Mouse (Mus musculus): Measurements from ENCODE around the gene Akip1. TPM values are rescaled to one million over a fixed set of nuclear protein-coding genes. Genes with fewer than 3 reads are reported as not detected.

Akip1 gene
- total RNA-seq, 1 experiment: 29.1 TPM

DNA sequence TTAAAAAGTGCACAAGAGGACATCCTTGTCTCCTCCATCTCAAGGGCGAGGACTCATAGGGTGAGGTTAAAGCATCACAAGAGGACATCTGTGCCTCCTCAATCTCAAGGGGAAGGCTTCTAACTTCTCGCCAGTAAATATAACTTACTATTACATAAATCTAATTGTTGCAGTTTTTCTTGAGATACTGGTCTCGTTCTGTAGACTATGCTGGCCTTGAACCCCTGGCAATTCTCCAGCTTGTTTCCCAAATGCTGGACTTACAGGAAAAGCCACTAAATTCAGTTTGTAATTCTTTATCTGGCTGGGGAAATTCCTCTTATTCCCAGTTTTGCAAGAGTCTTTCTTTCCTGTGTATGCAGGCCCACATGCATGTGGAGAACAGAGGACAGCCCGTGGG, 31.3 kb downstream of the Akip1 start:
- TF ChIP-seq ZNF384 (IDR thresholded peaks at IDR 0.05; ENCODE audit: low read depth, low read length): no peak
- no peak for TF ChIP-seq CHD2 (IDR thresholded peaks at IDR 0.05; ENCODE audit: low read depth, low read length)
- TF ChIP-seq MAFK (IDR thresholded peaks at IDR 0.05; ENCODE audit: insufficient read depth, low read depth, low read length): no peak
- no peak for DNase-seq (ENCODE audit: low read depth, low spot score)
- Histone ChIP-seq H3K36me3 (ENCODE audit: control insufficient read depth, insufficient read depth, low read length, poor library complexity, severe bottlenecking) (no peaks in the 10 kb centered on the region), H3K4me3 (ENCODE audit: insufficient read depth in 1 of 2, low read depth in 1 of 2, low read length in 2 of 2, poor library complexity in 1 of 2, severe bottlenecking in 1 of 2) (no peak overlapping the region), H3K9me3 (ENCODE audit: control insufficient read depth, insufficient read depth, low read depth, low read length) (no peaks in the 10 kb centered on the region), H3K4me1 (ENCODE audit: control insufficient read depth in 2 of 2, insufficient read depth in 2 of 2, low read length in 2 of 2, poor library complexity in 1 of 2) (no peaks in the 10 kb centered on the region), H3K9ac (ENCODE audit: insufficient read depth, low read depth, low read length, poor library complexity, severe bottlenecking) (no peak overlapping the region), H3K27ac (ENCODE audit: insufficient read depth, low read depth, low read length, poor library complexity, severe bottlenecking) (no peak overlapping the region)
- in situ Hi-C loops (cut with MboI; ENCODE audit: low sequenced_read_pairs in 2 of 2, unreplicated experiment in 2 of 2): no loop called here

DNA sequence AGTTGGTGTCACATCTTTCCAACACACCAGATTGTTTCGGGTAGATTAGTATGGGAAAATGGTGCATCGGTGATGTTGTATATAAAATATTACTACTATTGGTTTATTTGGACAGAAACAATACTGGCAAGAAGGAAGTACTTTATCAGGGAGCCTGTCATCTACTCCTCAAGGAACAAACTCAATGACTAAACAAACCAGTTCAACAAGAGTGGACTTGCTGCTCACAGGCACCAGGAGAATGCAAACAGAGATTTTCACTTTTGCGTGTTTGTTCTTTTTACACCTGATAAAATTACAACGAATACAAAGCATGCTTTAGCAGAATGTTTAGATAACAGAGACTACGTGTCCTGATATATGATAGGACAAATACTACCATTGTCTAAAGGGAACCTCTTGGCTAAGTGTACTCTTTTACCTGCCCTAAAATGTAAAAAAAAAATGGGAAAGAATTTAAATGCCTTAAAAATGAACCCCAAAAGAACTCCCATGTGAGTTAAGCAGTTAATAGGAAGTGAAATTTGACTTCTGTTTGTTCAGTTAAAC, 36.4 kb downstream of the Akip1 start:
- Histone ChIP-seq H3K4me1 (ENCODE audit: control insufficient read depth in 2 of 2, insufficient read depth in 2 of 2, low read length in 2 of 2, poor library complexity in 1 of 2) (no peaks in the 10 kb centered on the region), H3K4me3 (ENCODE audit: insufficient read depth in 1 of 2, low read depth in 1 of 2, low read length in 2 of 2, poor library complexity in 1 of 2, severe bottlenecking in 1 of 2) (no peak overlapping the region), H3K9ac (ENCODE audit: insufficient read depth, low read depth, low read length, poor library complexity, severe bottlenecking) (no peak overlapping the region), H3K36me3 (ENCODE audit: control insufficient read depth, insufficient read depth, low read length, poor library complexity, severe bottlenecking) (no peaks in the 10 kb centered on the region), H3K27ac (ENCODE audit: insufficient read depth, low read depth, low read length, poor library complexity, severe bottlenecking) (no peak overlapping the region), H3K9me3 (ENCODE audit: control insufficient read depth, insufficient read depth, low read depth, low read length) (no peaks in the 10 kb centered on the region)
- DNase-seq (ENCODE audit: low read depth, low spot score): no peak
- TF ChIP-seq CHD2 (IDR thresholded peaks at IDR 0.05; ENCODE audit: low read depth, low read length) (no peak), MAFK (IDR thresholded peaks at IDR 0.05; ENCODE audit: insufficient read depth, low read depth, low read length) (no peak), HCFC1 (IDR thresholded peaks at IDR 0.05; ENCODE audit: borderline replicate concordance, insufficient read depth, low read length) (no peak), ZC3H11A (IDR thresholded peaks at IDR 0.05; ENCODE audit: borderline replicate concordance, low read depth, low read length) (no peak), ZNF384 (IDR thresholded peaks at IDR 0.05; ENCODE audit: low read depth, low read length) (no peak)
- in situ Hi-C loops (cut with MboI; ENCODE audit: low sequenced_read_pairs in 2 of 2, unreplicated experiment in 2 of 2): no loop called here

DNA sequence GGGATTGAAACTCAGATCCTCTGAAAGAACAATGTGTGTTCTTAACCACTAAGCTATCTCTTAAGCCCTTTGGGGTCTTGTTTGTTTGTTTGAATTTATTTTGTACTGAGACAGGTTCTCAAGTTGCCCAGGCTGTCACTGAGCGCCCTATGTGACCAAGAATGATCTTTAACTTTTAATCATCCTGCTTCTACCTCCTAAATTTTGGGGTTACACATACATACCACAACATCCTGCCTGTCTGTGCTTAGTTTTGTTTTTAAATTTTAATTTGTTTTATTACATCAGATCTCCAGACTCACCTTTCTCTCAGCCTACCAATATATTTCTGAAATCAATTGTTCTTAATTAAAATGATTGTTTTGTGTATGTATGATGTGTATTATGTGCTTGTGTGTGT, 37.6 kb downstream of the Akip1 start:
- Histone ChIP-seq H3K9ac (ENCODE audit: insufficient read depth, low read depth, low read length, poor library complexity, severe bottlenecking) (no peak overlapping the region), H3K27ac (ENCODE audit: insufficient read depth, low read depth, low read length, poor library complexity, severe bottlenecking) (no peak overlapping the region), H3K9me3 (ENCODE audit: control insufficient read depth, insufficient read depth, low read depth, low read length) (no peaks in the 10 kb centered on the region), H3K4me3 (ENCODE audit: insufficient read depth in 1 of 2, low read depth in 1 of 2, low read length in 2 of 2, poor library complexity in 1 of 2, severe bottlenecking in 1 of 2) (no peak overlapping the region), H3K4me1 (ENCODE audit: control insufficient read depth in 2 of 2, insufficient read depth in 2 of 2, low read length in 2 of 2, poor library complexity in 1 of 2) (no peaks in the 10 kb centered on the region), H3K36me3 (ENCODE audit: control insufficient read depth, insufficient read depth, low read length, poor library complexity, severe bottlenecking) (no peaks in the 10 kb centered on the region)
- no peak for DNase-seq (ENCODE audit: low read depth, low spot score)
- no peak for TF ChIP-seq HCFC1 (IDR thresholded peaks at IDR 0.05; ENCODE audit: borderline replicate concordance, insufficient read depth, low read length)
- no peak for TF ChIP-seq MAFK (IDR thresholded peaks at IDR 0.05; ENCODE audit: insufficient read depth, low read depth, low read length)
- no peak for TF ChIP-seq CHD2 (IDR thresholded peaks at IDR 0.05; ENCODE audit: low read depth, low read length)
- TF ChIP-seq ZNF384 (IDR thresholded peaks at IDR 0.05; ENCODE audit: low read depth, low read length): no peak
- TF ChIP-seq ZC3H11A (IDR thresholded peaks at IDR 0.05; ENCODE audit: borderline replicate concordance, low read depth, low read length): no peak
- in situ Hi-C loops (cut with MboI; ENCODE audit: low sequenced_read_pairs in 2 of 2, unreplicated experiment in 2 of 2): no loop called here

DNA sequence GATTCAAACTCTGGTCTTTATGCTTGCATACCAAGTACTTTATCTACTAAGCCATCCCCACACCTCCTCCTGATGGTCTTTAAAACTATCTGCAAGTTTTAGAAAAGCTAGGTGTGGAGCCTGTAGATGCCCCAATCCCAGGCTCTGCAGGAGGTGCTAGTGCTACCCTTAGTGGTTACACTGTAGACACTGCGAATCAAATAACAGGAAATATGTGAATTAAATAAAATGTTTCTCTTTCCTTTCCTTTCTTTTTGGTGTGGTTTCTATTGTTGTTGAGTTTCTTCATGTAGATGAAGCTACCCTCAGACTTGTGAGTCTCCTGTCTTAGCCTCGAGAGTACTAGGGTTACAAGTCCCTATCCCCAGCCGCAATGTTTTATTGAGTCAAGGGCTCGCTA, 38.2 kb downstream of the Akip1 start:
- no peak overlapping the region for H3K4me3 ChIP-seq (ENCODE audit: insufficient read depth in 1 of 2, low read depth in 1 of 2, low read length in 2 of 2, poor library complexity in 1 of 2, severe bottlenecking in 1 of 2)
- H3K9me3 ChIP-seq (ENCODE audit: control insufficient read depth, insufficient read depth, low read depth, low read length): no peaks in the 10 kb centered on the region
- H3K4me1 ChIP-seq (ENCODE audit: control insufficient read depth in 2 of 2, insufficient read depth in 2 of 2, low read length in 2 of 2, poor library complexity in 1 of 2): no peaks in the 10 kb centered on the region
- no peaks in the 10 kb centered on the region for H3K36me3 ChIP-seq (ENCODE audit: control insufficient read depth, insufficient read depth, low read length, poor library complexity, severe bottlenecking)
- no peak overlapping the region for H3K9ac ChIP-seq (ENCODE audit: insufficient read depth, low read depth, low read length, poor library complexity, severe bottlenecking)
- in situ Hi-C loops (cut with MboI; ENCODE audit: low sequenced_read_pairs in 2 of 2, unreplicated experiment in 2 of 2): no loop called here
- H3K27ac ChIP-seq (ENCODE audit: insufficient read depth, low read depth, low read length, poor library complexity, severe bottlenecking): no peak overlapping the region
- TF ChIP-seq ZC3H11A (IDR thresholded peaks at IDR 0.05; ENCODE audit: borderline replicate concordance, low read depth, low read length) (no peak), ZNF384 (IDR thresholded peaks at IDR 0.05; ENCODE audit: low read depth, low read length) (no peak), MAFK (IDR thresholded peaks at IDR 0.05; ENCODE audit: insufficient read depth, low read depth, low read length) (no peak), HCFC1 (IDR thresholded peaks at IDR 0.05; ENCODE audit: borderline replicate concordance, insufficient read depth, low read length) (no peak), CHD2 (IDR thresholded peaks at IDR 0.05; ENCODE audit: low read depth, low read length) (no peak)
- no peak for DNase-seq (ENCODE audit: low read depth, low spot score)

DNA sequence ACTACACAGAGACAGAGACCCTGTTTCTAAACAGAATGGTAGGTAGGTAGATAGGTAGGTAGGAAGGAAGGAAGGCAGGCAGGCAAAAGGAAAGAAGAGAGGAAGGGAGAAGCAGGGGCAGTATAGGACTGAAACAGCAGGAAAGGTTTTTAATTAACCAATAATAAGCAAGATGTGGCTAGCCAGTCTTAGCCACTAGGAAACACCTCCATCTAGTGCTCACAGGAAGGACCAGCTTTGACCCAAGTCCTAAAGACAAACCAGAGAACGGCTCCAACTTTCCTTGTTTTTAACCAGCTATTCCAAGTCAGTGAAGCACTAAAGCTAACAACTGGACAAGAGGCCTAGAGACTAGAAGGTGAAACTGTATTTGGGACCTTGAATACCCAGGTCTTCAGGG, 44.3 kb downstream of the Akip1 start:
- H3K4me1 ChIP-seq (ENCODE audit: control insufficient read depth in 2 of 2, insufficient read depth in 2 of 2, low read length in 2 of 2, poor library complexity in 1 of 2): no peaks in the 10 kb centered on the region
- no peaks in the 10 kb centered on the region for H3K36me3 ChIP-seq (ENCODE audit: control insufficient read depth, insufficient read depth, low read length, poor library complexity, severe bottlenecking)
- in situ Hi-C loops (cut with MboI; ENCODE audit: low sequenced_read_pairs in 2 of 2, unreplicated experiment in 2 of 2): no loop called here
- no peak overlapping the region for H3K27ac ChIP-seq (ENCODE audit: insufficient read depth, low read depth, low read length, poor library complexity, severe bottlenecking)
- no peak for TF ChIP-seq ZC3H11A (IDR thresholded peaks at IDR 0.05; ENCODE audit: borderline replicate concordance, low read depth, low read length)
- no peak for TF ChIP-seq ZNF384 (IDR thresholded peaks at IDR 0.05; ENCODE audit: low read depth, low read length)
- TF ChIP-seq MAFK (IDR thresholded peaks at IDR 0.05; ENCODE audit: insufficient read depth, low read depth, low read length): no peak
- TF ChIP-seq HCFC1 (IDR thresholded peaks at IDR 0.05; ENCODE audit: borderline replicate concordance, insufficient read depth, low read length): no peak
- no peak for TF ChIP-seq CHD2 (IDR thresholded peaks at IDR 0.05; ENCODE audit: low read depth, low read length)
- no peak overlapping the region for H3K9ac ChIP-seq (ENCODE audit: insufficient read depth, low read depth, low read length, poor library complexity, severe bottlenecking)
- no peak for DNase-seq (ENCODE audit: low read depth, low spot score)
- no peak overlapping the region for H3K4me3 ChIP-seq (ENCODE audit: insufficient read depth in 1 of 2, low read depth in 1 of 2, low read length in 2 of 2, poor library complexity in 1 of 2, severe bottlenecking in 1 of 2)
- no peaks in the 10 kb centered on the region for H3K9me3 ChIP-seq (ENCODE audit: control insufficient read depth, insufficient read depth, low read depth, low read length)
